Mouse (Mus musculus) olfactory bulb, adult 2 months (tissue): ENCODE data around the gene Cs.

Experiments
- CTCF ChIP-seq: fragments of 200-500 bp; IDR thresholded peaks from 2 replicates; pipeline ENCODE4 v1.5.1; 2012; ENCODE audit warnings: low read depth, mild to moderate bottlenecking, low read length, moderate library complexity; ENCODE audit not compliant: insufficient read depth
- POLR2A ChIP-seq: fragments of 200-500 bp; IDR thresholded peaks from 2 replicates; pipeline ENCODE4 v1.6.1; 2012; ENCODE audit warnings: mild to moderate bottlenecking, low read depth, low read length, moderate library complexity; ENCODE audit not compliant: insufficient read depth

- no peak for TF ChIP-seq CTCF
- TF ChIP-seq POLR2A = no peak
Observed at GRCm38 (mm10) chr10:128326825-128327224, 10.7 kb upstream of the Cs start.
